Mouse (Mus musculus) megakaryocyte, embryonic 14.5 days (primary cell): ENCODE measurements around the gene Spns3.

Source experiments
- FLI1 ChIP-seq: IDR thresholded peaks from 2 replicates; pipeline ENCODE4 v1.6.1; 2012; ENCODE audit warnings: low read length, inconsistent platforms, mixed read lengths
- GATA1 ChIP-seq: IDR thresholded peaks from 3 replicates; pipeline ENCODE4 v1.6.1; 2012; ENCODE audit warnings: mixed read lengths, low read length, inconsistent platforms, borderline replicate concordance

DNA sequence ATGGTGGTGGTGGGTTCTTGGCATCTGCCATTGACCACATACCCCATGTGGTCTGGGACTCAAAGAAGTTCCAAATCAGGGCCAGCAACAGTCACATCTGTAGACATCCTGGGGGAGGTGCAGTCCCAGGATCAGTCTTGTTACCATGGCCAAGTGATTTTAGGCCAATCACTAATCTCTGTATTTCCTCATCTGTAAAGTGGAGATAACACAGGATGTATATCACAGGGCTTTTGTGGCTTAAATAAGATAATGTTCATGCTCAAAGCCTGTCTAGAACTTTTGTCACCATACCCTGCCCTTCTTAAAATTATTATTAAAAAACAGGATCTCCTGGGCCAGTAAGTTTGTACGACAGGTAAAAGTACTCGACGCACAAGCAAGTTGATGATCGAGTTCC, 6.2 kb upstream of the Spns3 start:
- no peak for TF ChIP-seq GATA1
- no peak for TF ChIP-seq FLI1
